In the genomic region with DNA sequence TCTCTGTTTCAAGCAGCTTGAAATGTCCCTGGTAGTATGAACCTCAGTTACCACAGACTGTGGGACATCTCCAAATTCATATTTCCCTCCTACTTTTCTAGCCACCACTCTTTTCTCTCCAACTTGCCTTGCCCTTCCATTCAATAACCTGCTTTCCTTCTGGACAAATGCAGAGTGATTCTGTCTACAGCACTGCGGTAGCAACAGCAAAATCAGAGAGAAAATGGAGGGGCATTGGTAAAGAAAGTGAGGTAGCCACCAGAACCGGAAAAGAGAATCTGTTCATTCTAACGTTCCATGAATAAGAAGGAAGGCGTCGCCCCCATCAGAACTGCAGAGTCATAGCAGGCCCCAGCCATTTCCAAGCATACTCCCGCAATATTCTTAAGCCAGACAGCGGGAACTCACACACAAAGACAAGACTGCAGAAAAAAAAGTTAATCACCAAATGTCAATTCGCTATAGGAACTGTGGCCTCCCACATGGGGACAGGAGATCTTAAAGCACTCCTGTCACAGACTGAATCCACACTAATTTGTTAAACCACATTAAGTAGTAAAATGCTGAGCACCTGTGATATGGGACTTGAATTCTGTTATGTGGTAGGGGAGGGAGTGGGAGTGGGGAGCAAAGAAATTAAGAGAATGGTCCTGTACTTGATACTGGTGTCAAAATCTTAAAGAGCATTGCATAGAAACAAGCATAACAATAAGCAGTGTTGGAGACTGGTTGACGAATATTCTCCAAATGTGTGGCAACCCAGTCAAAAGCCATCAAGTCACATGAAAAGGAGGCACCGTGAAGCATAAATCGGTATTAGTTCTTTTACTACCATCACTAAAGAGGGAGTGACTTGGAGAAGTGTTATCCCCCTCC, we compare ENCODE assay signal across 8 mouse cellular contexts. TPM values are rescaled to one million over a fixed set of nuclear protein-coding genes. Genes with fewer than 3 reads are reported as not detected.
DNase-seq lines count a peak whose midpoint lies in the region; ATAC-seq lines count a peak whose summit lies in the region.

No protein-coding gene starts in this region.

- peaks cover 16% of the 10 kb centered on the region for H3K4me1 ChIP-seq in forebrain, embryonic 12.5 days
- H3K4me1 ChIP-seq in intestine, embryonic 14.5 days (replicated peaks; ENCODE audit: control insufficient read depth, insufficient read depth, low read length): peaks cover 10% of the 10 kb centered on the region
- H3K4me1 ChIP-seq in liver, embryonic 16.5 days (ENCODE audit: control insufficient read depth, low read depth, low read length): no peaks in the 10 kb centered on the region

- ATAC-seq in forebrain, embryonic 12.5 days (ENCODE audit: low FRiP score): no peak
- ATAC-seq in intestine, embryonic 14.5 days (replicated peaks; ENCODE audit: low FRiP score, low TSS enrichment, low read depth): no peak
- no peak for ATAC-seq in liver, embryonic 16.5 days (ENCODE audit: low read depth)

- H3K9me3 ChIP-seq in forebrain, embryonic 12.5 days: no peaks in the 10 kb centered on the region
- H3K9me3 ChIP-seq in intestine, embryonic 14.5 days (ENCODE audit: control insufficient read depth, low read length): 0 out of 2 replicates have a peak, but pooled peaks cover 2% of the 10 kb centered on the region
- no peaks in the 10 kb centered on the region for H3K9me3 ChIP-seq in liver, embryonic 16.5 days (replicated peaks; ENCODE audit: control insufficient read depth, low read length)

- H3K9ac ChIP-seq in forebrain, embryonic 12.5 days: peak overlapping the region; percentile 98
- peak overlapping the region; percentile 83 for H3K9ac ChIP-seq in intestine, embryonic 14.5 days (ENCODE audit: low read length)
- no peak overlapping the region for H3K9ac ChIP-seq in liver, embryonic 16.5 days (ENCODE audit: low read depth, low read length)

- DNase-seq in gastrocnemius, adult 18-20 months (ENCODE audit: low spot score): peak; percentile 38
- DNase-seq in gastrocnemius, postnatal 4 days (ENCODE audit: low spot score in 2 of 2): no peak
- DNase-seq in ZHBTc4 (ENCODE audit: low read depth, low spot score): peak; percentile 37
- peak; percentile 58 for DNase-seq in intestine, embryonic 14.5 days (ENCODE audit: low spot score)
- peak; percentile 36 for DNase-seq in right cerebral cortex, postnatal 4 days
- no peak for DNase-seq in thymus, postnatal 10 days (ENCODE audit: low spot score in 2 of 2)

- H3K4me2 ChIP-seq in forebrain, embryonic 12.5 days: peak overlapping the region; percentile 65
- peak overlapping the region; percentile 67 for H3K4me2 ChIP-seq in intestine, embryonic 14.5 days (ENCODE audit: low read length)
- H3K4me2 ChIP-seq in liver, embryonic 16.5 days (ENCODE audit: low read depth, low read length): peak overlapping the region; percentile 60

- H3K36me3 ChIP-seq in forebrain, embryonic 12.5 days (replicated peaks): peaks cover 22% of the 10 kb centered on the region
- peaks cover 32% of the 10 kb centered on the region for H3K36me3 ChIP-seq in intestine, embryonic 14.5 days (ENCODE audit: control insufficient read depth, insufficient read depth, low read length)
- no peaks in the 10 kb centered on the region for H3K36me3 ChIP-seq in liver, embryonic 16.5 days (ENCODE audit: control insufficient read depth, insufficient read depth)

- 7% methylated on average over 11 of the region's 11 CpGs for WGBS in forebrain, embryonic 12.5 days
- WGBS in intestine, embryonic 14.5 days: 19% methylated on average over 11 of the region's 11 CpGs
- 34% methylated on average over 11 of the region's 11 CpGs for WGBS in liver, embryonic 16.5 days (ENCODE audit: insufficient replicate concordance)

- H3K4me3 ChIP-seq in forebrain, embryonic 12.5 days (replicated peaks): peak overlapping the region; percentile 94
- peak overlapping the region; percentile 67 for H3K4me3 ChIP-seq in intestine, embryonic 14.5 days (ENCODE audit: low read depth, low read length)
- H3K4me3 ChIP-seq in liver, embryonic 16.5 days (ENCODE audit: low read depth, low read length): peak overlapping the region; percentile 60

- peak overlapping the region; percentile 100 for H3K27ac ChIP-seq in forebrain, embryonic 12.5 days
- H3K27ac ChIP-seq in intestine, embryonic 14.5 days (ENCODE audit: low read depth): peak overlapping the region; percentile 88; the same call in 1 of the 2 replicates
- H3K27ac ChIP-seq in liver, embryonic 16.5 days (ENCODE audit: low read length): no peak overlapping the region

- H3K27me3 ChIP-seq in forebrain, embryonic 12.5 days: no peaks in the 10 kb centered on the region
- no peaks in the 10 kb centered on the region for H3K27me3 ChIP-seq in intestine, embryonic 14.5 days (replicated peaks; ENCODE audit: control insufficient read depth, insufficient read depth, low read length)
- peaks cover 25% of the 10 kb centered on the region for H3K27me3 ChIP-seq in liver, embryonic 16.5 days (ENCODE audit: control insufficient read depth, insufficient read depth, low read depth, low read length)

RNA-seq across cellular contexts. Expression of a gene that starts 1.9 kb away (rescaled TPM):
- 100 to 1,000 TPM; 189 to 190 TPM for total RNA-seq in gastrocnemius, adult 18-20 months (2021)
- 100 to 1,000 TPM; 106 to 114 TPM for total RNA-seq in gastrocnemius, postnatal 4 days (2021)
- polyA plus RNA-seq in forebrain, embryonic 12.5 days (2016; fragmentation: Nextera tagmentation; extraction: Ambion mirVana): 354 and 379 TPM in 2 replicates
- polyA plus RNA-seq in intestine, embryonic 14.5 days (2014; fragmentation: Nextera tagmentation; extraction: Ambion mirVana): 112 and 124 TPM in 2 replicates
- 3.7 and 4.7 TPM in 2 replicates for polyA plus RNA-seq in liver, embryonic 16.5 days (2015; fragmentation: Nextera tagmentation; extraction: Ambion mirVana)

Comparison
In these comparisons a context has a peak if more than half of its experiments do, and no peak if none do; other contexts are left out.
1. DNase-seq: peak in gastrocnemius, adult 18-20 months (single experiment), ZHBTc4 (single experiment), intestine, embryonic 14.5 days (single experiment) and right cerebral cortex, postnatal 4 days (single experiment); none in gastrocnemius, postnatal 4 days (0 of 2) and thymus, postnatal 10 days (0 of 2).
2. RNA of a gene that starts 1.9 kb away (polyA plus RNA-seq): 354 to 379 TPM in forebrain, embryonic 12.5 days and 112 to 124 TPM in intestine, embryonic 14.5 days; 3.7 to 4.7 TPM in liver, embryonic 16.5 days; every median in the first group is over 10 times any median in the second.
3. Peak in every context shown above with its lines, with median percentiles within 50 percentile points of each other: H3K4me2 ChIP-seq and H3K4me3 ChIP-seq.